Comparison of ENCODE assay signal across 8 mouse cellular contexts in genomic region chr5:128439828-128440227, GRCm38 (mm10). TPM values are rescaled to one million over a fixed set of nuclear protein-coding genes. Genes with fewer than 3 reads are reported as not detected.
DNase-seq lines count a peak whose midpoint lies in the region; ATAC-seq and TF ChIP-seq lines count a peak whose summit lies in the region.

No protein-coding gene starts in this region.

- no peak overlapping the region for H3K27ac ChIP-seq in gastrocnemius, adult 2 months
- H3K27ac ChIP-seq in embryonic fibroblast, embryonic 13.5 days (ENCODE audit: insufficient read depth, low read length): no peak overlapping the region
- no peak overlapping the region for H3K27ac ChIP-seq in limb, embryonic 11.5 days (replicated peaks; ENCODE audit: low read depth, low read length)
- H3K27ac ChIP-seq in neural tube, embryonic 11.5 days (ENCODE audit: low read depth, low read length): no peak overlapping the region

- peak; percentile 78 for TF ChIP-seq CTCF in gastrocnemius, adult 2 months (IDR thresholded peaks at IDR 0.05)
- peak; percentile 81 for TF ChIP-seq CTCF in embryonic fibroblast, embryonic 13.5 days (IDR thresholded peaks at IDR 0.05; ENCODE audit: borderline replicate concordance, insufficient read depth, low read length)

- no peak for TF ChIP-seq POLR2A in embryonic fibroblast, embryonic 13.5 days (IDR thresholded peaks at IDR 0.05; ENCODE audit: low read depth, low read length)

- under 1% methylated on average over 5 of the region's 5 CpGs for WGBS in limb, embryonic 11.5 days
- 0% methylated on average over 5 of the region's 5 CpGs for WGBS in neural tube, embryonic 11.5 days

- no peaks in the 10 kb centered on the region for H3K36me3 ChIP-seq in limb, embryonic 11.5 days (ENCODE audit: control insufficient read depth, insufficient read depth, low read length)
- H3K36me3 ChIP-seq in neural tube, embryonic 11.5 days (ENCODE audit: control insufficient read depth, insufficient read depth, low read length): no peaks in the 10 kb centered on the region

- DNase-seq in gastrocnemius, adult 2 months: peak; percentile 48
- DNase-seq in gastrocnemius, adult 18-20 months (ENCODE audit: low spot score): no peak
- DNase-seq in adrenal gland, postnatal 10 days: peak; percentile 78
- peak; percentile 5 to 65 for DNase-seq in kidney, adult 8-10 months
- DNase-seq in limb, embryonic 11.5 days (ENCODE audit: low spot score): peak; percentile 90
- DNase-seq in neural tube, embryonic 11.5 days (ENCODE audit: low spot score): peak; percentile 85
- DNase-seq in thymus, postnatal 25 days: peak; percentile 19

- no peaks in the 10 kb centered on the region for H3K9me3 ChIP-seq in limb, embryonic 11.5 days (ENCODE audit: control insufficient read depth, low read length)
- no peaks in the 10 kb centered on the region for H3K9me3 ChIP-seq in neural tube, embryonic 11.5 days (ENCODE audit: control insufficient read depth, low read length)

- no peak overlapping the region for H3K9ac ChIP-seq in limb, embryonic 11.5 days (ENCODE audit: low read length)
- no peak overlapping the region for H3K9ac ChIP-seq in neural tube, embryonic 11.5 days (ENCODE audit: low read length)

- no peak overlapping the region for H3K4me2 ChIP-seq in limb, embryonic 11.5 days (ENCODE audit: low read depth, severe bottlenecking)
- no peak overlapping the region for H3K4me2 ChIP-seq in neural tube, embryonic 11.5 days (ENCODE audit: low read depth)

- ATAC-seq in limb, embryonic 11.5 days (ENCODE audit: insufficient number of reproducible peaks, low FRiP score, low TSS enrichment, low read depth): 0 out of 2 replicates have a peak, but pooled peaks have one; percentile 47
- peak; percentile 65; the same call in 1 of the 2 replicates for ATAC-seq in neural tube, embryonic 11.5 days (ENCODE audit: insufficient read depth, low FRiP score, low TSS enrichment)

- H3K4me3 ChIP-seq in gastrocnemius, adult 2 months: no peak overlapping the region
- H3K4me3 ChIP-seq in embryonic fibroblast, embryonic 13.5 days (ENCODE audit: insufficient read depth, low read length): no peak overlapping the region
- no peak overlapping the region for H3K4me3 ChIP-seq in limb, embryonic 11.5 days (ENCODE audit: low read depth, low read length)
- H3K4me3 ChIP-seq in neural tube, embryonic 11.5 days (ENCODE audit: low read depth, low read length): no peak overlapping the region

- no peaks in the 10 kb centered on the region for H3K4me1 ChIP-seq in embryonic fibroblast, embryonic 13.5 days (ENCODE audit: control insufficient read depth, insufficient read depth, low read length)
- H3K4me1 ChIP-seq in limb, embryonic 11.5 days (ENCODE audit: control insufficient read depth, insufficient read depth, low read length): no peaks in the 10 kb centered on the region
- H3K4me1 ChIP-seq in neural tube, embryonic 11.5 days (ENCODE audit: control insufficient read depth, insufficient read depth, low read length): no peaks in the 10 kb centered on the region

- peaks cover 37% of the 10 kb centered on the region for H3K27me3 ChIP-seq in limb, embryonic 11.5 days (ENCODE audit: control insufficient read depth, insufficient read depth, low read length)
- peaks cover 21% of the 10 kb centered on the region for H3K27me3 ChIP-seq in neural tube, embryonic 11.5 days (ENCODE audit: control insufficient read depth, insufficient read depth, low read length)

- intact Hi-C loops in gastrocnemius, adult 2 months (cut with DNase I): no loop called here

RNA-seq across cellular contexts. Expression of gene Tmem132d, which starts 7.0 kb away (rescaled TPM):
- total RNA-seq in gastrocnemius, adult 2 months (2021): under 1 TPM in 1 of 2 experiments, not detected in 1; 0.03 TPM
- under 1 TPM in 1 of 2 experiments, not detected in 1; 0.05 TPM for total RNA-seq in gastrocnemius, adult 18-20 months (2021)
- under 1 TPM; 0.09 to 0.30 TPM for total RNA-seq in adrenal gland, postnatal 10 days (2021)
- not detected in 2 replicates for polyA plus RNA-seq in embryonic fibroblast, embryonic 13.5 days (2011; ENCODE audit: insufficient read length, low read depth, missing spikeins)
- polyA plus RNA-seq in limb, embryonic 11.5 days (2014; fragmentation: Nextera tagmentation; extraction: Ambion mirVana): 0.47 and 0.60 TPM in 2 replicates
- 1.9 and 2.1 TPM in 2 replicates for polyA plus RNA-seq in neural tube, embryonic 11.5 days (2014; fragmentation: Nextera tagmentation; extraction: Ambion mirVana)
